Mouse (Mus musculus) liver, embryonic 11.5 days (tissue): Measurements from ENCODE around the gene Rrnad1. TPM values are rescaled to one million over a fixed set of nuclear protein-coding genes. Genes with fewer than 3 reads are reported as not detected.

Experiments
- ATAC-seq: fragments of 200-750 bp; cut with Nextera tagmentation; replicated peaks from 2 replicates; pipeline ENCODE4 v1.8.0; 2017; ENCODE audit warnings: moderate number of reproducible peaks, mild to moderate bottlenecking, moderate TSS enrichment, moderate library complexity; ENCODE audit not compliant: low FRiP score
- DNase-seq: peaks from one replicate; pipeline ENCODE4 v3.0.0-alpha.2; 2017; ENCODE audit warnings: low spot score
- H3K27ac ChIP-seq: fragments of 300-500 bp; sonication (generic); 2 replicates; pipeline ENCODE4 v1.5.1; 2014; ENCODE audit warnings: mild to moderate bottlenecking, low read depth, low read length, control low read depth
- H3K27me3 ChIP-seq: fragments of 300-500 bp; sonication (generic); replicated peaks from 2 replicates; pipeline ENCODE4 v1.6.1; 2014; ENCODE audit warnings: low read length, mixed read lengths; ENCODE audit not compliant: control insufficient read depth, insufficient read depth
- H3K36me3 ChIP-seq: fragments of 300-500 bp; sonication (generic); 2 replicates; pipeline ENCODE4 v1.6.1; 2014; ENCODE audit warnings: mild to moderate bottlenecking, low read length, moderate library complexity, mixed read lengths; ENCODE audit not compliant: control insufficient read depth, insufficient read depth
- H3K4me1 ChIP-seq: fragments of 300-500 bp; sonication (generic); replicated peaks from 2 replicates; pipeline ENCODE4 v1.6.1; 2014; ENCODE audit warnings: low read length, mixed read lengths; ENCODE audit not compliant: control insufficient read depth, insufficient read depth
- H3K4me2 ChIP-seq: fragments of 300-500 bp; sonication (generic); 2 replicates; pipeline ENCODE4 v1.6.1; 2014; ENCODE audit warnings: mild to moderate bottlenecking, control low read depth, moderate library complexity
- H3K4me3 ChIP-seq: fragments of 300-500 bp; sonication (generic); 2 replicates; pipeline ENCODE4 v1.5.1; 2014; ENCODE audit warnings: low read depth, low read length, control low read depth
- H3K9ac ChIP-seq: fragments of 300-500 bp; sonication (generic); 2 replicates; pipeline ENCODE4 v1.6.1; 2014; ENCODE audit warnings: low read depth, low read length, control low read depth
- H3K9me3 ChIP-seq: fragments of 300-500 bp; sonication (generic); 2 replicates; pipeline ENCODE4 v1.6.1; 2016; ENCODE audit warnings: low read length, inconsistent platforms, mixed read lengths; ENCODE audit not compliant: control insufficient read depth
- WGBS: fragments of 180-500 bp; shearing (Covaris S2); extraction: QIAGEN DNeasy Blood & Tissue Kit; methylation state at CpG from one replicate; pipeline ENCODE4 v1.1.7; 2014; 5-methylcytosine and 5-hydroxymethylcytosine counted together
- polyA plus RNA-seq: library from polyadenylated mRNA; unstranded; fragments of >200 nt; fragmentation: Nextera tagmentation; extraction: Ambion mirVana; gene quantifications from 2 replicates; pipeline ENCODE4 v1.2.1, GENCODE M21; 2014

Gene Rrnad1
- polyA plus RNA-seq, 1 experiment from 2014 or later = 17.5 TPM

DNA sequence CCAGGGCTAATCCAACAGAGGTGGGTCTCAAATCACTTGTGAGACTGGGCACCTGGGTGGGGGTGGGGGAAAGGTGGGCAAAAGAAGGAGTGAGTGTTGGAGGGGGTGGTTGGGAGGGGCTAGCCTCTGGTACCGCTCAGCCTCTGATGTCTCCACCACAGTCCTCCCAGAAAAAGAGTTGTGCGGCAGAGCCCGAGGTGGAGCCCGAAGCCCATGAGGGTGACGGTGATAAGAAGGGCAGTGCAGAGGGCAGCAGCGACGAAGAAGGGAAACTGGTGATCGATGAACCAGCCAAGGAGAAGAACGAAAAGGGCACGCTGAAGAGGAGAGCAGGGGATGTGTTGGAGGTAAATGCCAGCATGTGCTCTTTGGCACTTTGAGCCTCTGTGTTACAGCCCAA lies 16.6 kb downstream of the Rrnad1 start:
- ATAC-seq (no peak), DNase-seq (no peak)
- Histone ChIP-seq H3K36me3 (peaks cover 33% of the 10 kb centered on the region), H3K4me1 (peaks cover 41% of the 10 kb centered on the region), H3K27ac (no peak overlapping the region), H3K9ac (no peak overlapping the region), H3K9me3 (no peaks in the 10 kb centered on the region), H3K4me2 (no peak overlapping the region), H3K27me3 (no peaks in the 10 kb centered on the region), H3K4me3 (no peak overlapping the region)
- WGBS = 83% methylated on average over 10 of the region's 10 CpGs

DNA sequence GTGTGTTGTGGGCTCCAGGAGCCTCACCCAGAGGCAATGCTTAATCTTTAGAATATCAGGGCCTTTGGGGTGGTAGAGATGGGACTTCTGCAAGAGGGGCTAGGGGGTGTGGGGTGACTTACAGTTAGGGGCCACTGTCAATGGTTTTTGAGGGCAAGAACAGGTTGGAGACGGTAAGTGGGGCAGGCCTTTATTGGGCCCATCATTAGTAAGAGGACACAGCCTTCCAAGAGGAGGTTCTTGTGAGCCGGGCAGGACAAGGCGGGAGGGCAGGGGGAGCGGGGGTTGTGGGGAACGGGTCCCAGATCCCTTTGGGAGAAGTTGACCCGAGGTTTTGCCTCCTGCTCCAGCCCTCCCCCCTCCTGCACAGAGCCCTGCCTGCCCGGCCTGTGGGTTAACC lies 17.0 kb downstream of the Rrnad1 start:
- ATAC-seq = no peak
- H3K9me3 ChIP-seq = no peaks in the 10 kb centered on the region
- no peaks in the 10 kb centered on the region for H3K27me3 ChIP-seq
- no peak overlapping the region for H3K9ac ChIP-seq
- H3K4me1 ChIP-seq = peaks cover 43% of the 10 kb centered on the region
- DNase-seq = no peak
- peaks cover 33% of the 10 kb centered on the region for H3K36me3 ChIP-seq
- H3K4me2 ChIP-seq = no peak overlapping the region
- 78% methylated on average over 7 of the region's 7 CpGs for WGBS
- 0 out of 2 replicates have a peak overlapping the region, but pooled peaks have one; percentile 1 for H3K27ac ChIP-seq
- no peak overlapping the region for H3K4me3 ChIP-seq

GRCm38 (mm10) chr3:87910573-87911141 lies 19.9 kb downstream of the Rrnad1 start:
- 18% methylated on average over 12 of the region's 12 CpGs for WGBS
- H3K4me1 ChIP-seq = peaks cover 52% of the 10 kb centered on the region

GRCm38 (mm10) chr3:87909874-87910273 lies 20.6 kb downstream of the Rrnad1 start:
- Histone ChIP-seq H3K4me3 (peak overlapping the region; percentile 100), H3K9ac (peak overlapping the region; percentile 100), H3K4me2 (peak overlapping the region; percentile 86), H3K9me3 (no peaks in the 10 kb centered on the region), H3K4me1 (peaks cover 55% of the 10 kb centered on the region), H3K27ac (peak overlapping the region; percentile 99), H3K27me3 (no peaks in the 10 kb centered on the region), H3K36me3 (peaks cover 15% of the 10 kb centered on the region)
- DNase-seq (no peak), ATAC-seq (no peak)
- WGBS = 12% methylated on average over 4 of the region's 4 CpGs

More at GRCm38 (mm10) chr3:87910573-87911141, 19.9 kb downstream of the Rrnad1 start:
- Histone ChIP-seq H3K27ac (peak overlapping the region; percentile 99), H3K9me3 (no peaks in the 10 kb centered on the region), H3K36me3 (peaks cover 19% of the 10 kb centered on the region), H3K9ac (peak overlapping the region; percentile 100), H3K4me3 (peak overlapping the region; percentile 100), H3K4me2 (peak overlapping the region; percentile 86), H3K27me3 (no peaks in the 10 kb centered on the region)
- peak; percentile 8; the same call in 1 of the 2 replicates for ATAC-seq
- peak; percentile 83 for DNase-seq

- H3K4me3 ChIP-seq = peak overlapping the region; percentile 100
- peak overlapping the region; percentile 99 for H3K27ac ChIP-seq
- H3K36me3 ChIP-seq = peaks cover 10% of the 10 kb centered on the region
- H3K9me3 ChIP-seq = no peaks in the 10 kb centered on the region
- peak overlapping the region; percentile 86 for H3K4me2 ChIP-seq
- ATAC-seq (no peak), DNase-seq (no peak)
- WGBS = 44% methylated on average over 2 of the region's 2 CpGs
- H3K27me3 ChIP-seq = no peaks in the 10 kb centered on the region
- peaks cover 56% of the 10 kb centered on the region for H3K4me1 ChIP-seq
- H3K9ac ChIP-seq = peak overlapping the region; percentile 100
These were observed 21.1 kb downstream of the Rrnad1 start for GRCm38 (mm10) chr3:87909381-87909780.

GRCm38 (mm10) chr3:87907906-87908305 lies 22.6 kb downstream of the Rrnad1 start:
- 3% methylated on average over 1 of the region's 1 CpGs for WGBS
- peak overlapping the region; percentile 100 for H3K9ac ChIP-seq
- no peak for DNase-seq
- H3K4me2 ChIP-seq = peak overlapping the region; percentile 86
- H3K4me1 ChIP-seq = peaks cover 58% of the 10 kb centered on the region
- H3K36me3 ChIP-seq = peaks cover under 1% of the 10 kb centered on the region; the same call in 1 of the 2 replicates
- no peaks in the 10 kb centered on the region for H3K9me3 ChIP-seq
- peak overlapping the region; percentile 99 for H3K27ac ChIP-seq
- no peaks in the 10 kb centered on the region for H3K27me3 ChIP-seq
- peak overlapping the region; percentile 100 for H3K4me3 ChIP-seq
- no peak for ATAC-seq

- Histone ChIP-seq H3K9me3 (no peaks in the 10 kb centered on the region), H3K4me1 (peaks cover 54% of the 10 kb centered on the region), H3K9ac (peak overlapping the region; percentile 100), H3K4me3 (peak overlapping the region; percentile 100), H3K36me3 (no peaks in the 10 kb centered on the region; the same call in 1 of the 2 replicates), H3K4me2 (peak overlapping the region; percentile 86), H3K27ac (peak overlapping the region; percentile 99), H3K27me3 (no peaks in the 10 kb centered on the region)
- under 1% methylated on average over 25 of the region's 27 CpGs for WGBS
- ATAC-seq (0 out of 2 replicates have a peak, but pooled peaks have one; percentile 8), DNase-seq (peak; percentile 64)
These were observed 23.3 kb downstream of the Rrnad1 start for GRCm38 (mm10) chr3:87906981-87907857.

DNA sequence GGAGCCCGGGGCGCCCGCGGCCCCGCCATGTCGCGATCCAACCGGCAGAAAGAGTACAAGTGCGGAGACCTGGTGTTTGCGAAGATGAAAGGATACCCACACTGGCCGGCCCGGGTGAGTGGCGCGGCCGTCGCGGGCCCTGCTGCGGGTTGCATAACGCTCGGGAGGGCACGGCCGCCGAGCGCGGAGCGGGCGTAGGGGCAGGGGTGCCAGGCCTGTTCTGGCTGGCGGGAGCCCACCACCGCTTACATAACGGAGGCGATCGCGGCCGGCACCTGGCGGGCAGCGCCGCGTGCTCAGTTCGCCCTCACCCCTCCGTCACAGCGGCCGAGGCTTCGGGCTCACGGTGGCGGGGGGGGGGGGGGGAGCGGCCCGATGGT lies 23.9 kb downstream of the Rrnad1 start:
- peak; percentile 64 for DNase-seq
- Histone ChIP-seq H3K4me1 (peaks cover 54% of the 10 kb centered on the region), H3K4me2 (peak overlapping the region; percentile 86), H3K27ac (peak overlapping the region; percentile 99), H3K9me3 (no peaks in the 10 kb centered on the region), H3K36me3 (no peaks in the 10 kb centered on the region; the same call in 1 of the 2 replicates), H3K27me3 (no peaks in the 10 kb centered on the region), H3K4me3 (peak overlapping the region; percentile 100), H3K9ac (peak overlapping the region; percentile 100)
- no peak for ATAC-seq
- WGBS = 0% methylated on average over 40 of the region's 47 CpGs
